Mouse (Mus musculus): ENCODE results near the gene Lsamp. TPM values are rescaled to one million over a fixed set of nuclear protein-coding genes. Genes with fewer than 3 reads are reported as not detected.

The Lsamp gene
- polyA plus RNA-seq, 1 experiment from 2014 or later, result 5.4 TPM

- H3K9me3 ChIP-seq (ENCODE audit: control insufficient read depth, low read length), result no peaks in the 10 kb centered on the region
- no peaks in the 10 kb centered on the region for H3K4me1 ChIP-seq (replicated peaks; ENCODE audit: control insufficient read depth, insufficient read depth, low read length)
- H3K9ac ChIP-seq (ENCODE audit: low read length), result no peak overlapping the region
- H3K4me2 ChIP-seq (ENCODE audit: low read length), result no peak overlapping the region
- no peak for ATAC-seq (replicated peaks; ENCODE audit: low FRiP score, low TSS enrichment, low read depth)
- H3K36me3 ChIP-seq (ENCODE audit: control insufficient read depth, insufficient read depth, low read length), result no peaks in the 10 kb centered on the region
- H3K4me3 ChIP-seq (ENCODE audit: low read depth, low read length), result no peak overlapping the region
- DNase-seq (ENCODE audit: low spot score), result no peak
- WGBS, result 77% methylated on average over 5 of the region's 5 CpGs
- H3K27me3 ChIP-seq (replicated peaks; ENCODE audit: control insufficient read depth, insufficient read depth, low read length), result no peaks in the 10 kb centered on the region
- H3K27ac ChIP-seq (ENCODE audit: low read depth), result no peak overlapping the region
These were observed 487.8 kb downstream of the Lsamp start for GRCm38 (mm10) chr16:40471967-40472366.

DNA sequence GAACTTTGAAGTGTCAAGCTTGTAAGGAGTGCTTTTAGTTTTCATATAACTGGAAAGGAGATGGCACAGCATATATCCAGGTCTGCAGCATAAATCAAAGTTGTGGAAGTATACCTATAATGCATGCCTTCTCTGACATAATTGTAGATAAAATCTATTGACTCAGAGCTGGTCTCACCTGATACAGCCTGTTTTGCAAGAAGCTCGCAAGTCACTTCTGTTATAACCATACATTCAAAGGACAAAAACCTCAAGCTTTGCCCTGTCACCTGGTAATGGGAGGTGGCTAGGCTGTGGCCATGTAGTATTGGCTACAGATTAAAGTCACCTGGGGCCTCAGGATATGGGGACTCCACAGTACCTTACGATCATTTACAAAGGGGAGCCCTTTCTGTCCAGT, 507.4 kb downstream of the Lsamp start:
- no peak overlapping the region for H3K9ac ChIP-seq (ENCODE audit: low read length)
- no peak for DNase-seq (ENCODE audit: low spot score)
- H3K4me3 ChIP-seq (ENCODE audit: low read depth, low read length), result no peak overlapping the region
- H3K27me3 ChIP-seq (replicated peaks; ENCODE audit: control insufficient read depth, insufficient read depth, low read length), result no peaks in the 10 kb centered on the region
- no peak overlapping the region for H3K27ac ChIP-seq (ENCODE audit: low read depth)
- H3K4me1 ChIP-seq (replicated peaks; ENCODE audit: control insufficient read depth, insufficient read depth, low read length), result no peaks in the 10 kb centered on the region
- no peak overlapping the region for H3K4me2 ChIP-seq (ENCODE audit: low read length)
- WGBS, result 86% methylated on average over 2 of the region's 2 CpGs
- no peaks in the 10 kb centered on the region for H3K36me3 ChIP-seq (ENCODE audit: control insufficient read depth, insufficient read depth, low read length)
- no peaks in the 10 kb centered on the region for H3K9me3 ChIP-seq (ENCODE audit: control insufficient read depth, low read length)
- no peak for ATAC-seq (replicated peaks; ENCODE audit: low FRiP score, low TSS enrichment, low read depth)

DNA sequence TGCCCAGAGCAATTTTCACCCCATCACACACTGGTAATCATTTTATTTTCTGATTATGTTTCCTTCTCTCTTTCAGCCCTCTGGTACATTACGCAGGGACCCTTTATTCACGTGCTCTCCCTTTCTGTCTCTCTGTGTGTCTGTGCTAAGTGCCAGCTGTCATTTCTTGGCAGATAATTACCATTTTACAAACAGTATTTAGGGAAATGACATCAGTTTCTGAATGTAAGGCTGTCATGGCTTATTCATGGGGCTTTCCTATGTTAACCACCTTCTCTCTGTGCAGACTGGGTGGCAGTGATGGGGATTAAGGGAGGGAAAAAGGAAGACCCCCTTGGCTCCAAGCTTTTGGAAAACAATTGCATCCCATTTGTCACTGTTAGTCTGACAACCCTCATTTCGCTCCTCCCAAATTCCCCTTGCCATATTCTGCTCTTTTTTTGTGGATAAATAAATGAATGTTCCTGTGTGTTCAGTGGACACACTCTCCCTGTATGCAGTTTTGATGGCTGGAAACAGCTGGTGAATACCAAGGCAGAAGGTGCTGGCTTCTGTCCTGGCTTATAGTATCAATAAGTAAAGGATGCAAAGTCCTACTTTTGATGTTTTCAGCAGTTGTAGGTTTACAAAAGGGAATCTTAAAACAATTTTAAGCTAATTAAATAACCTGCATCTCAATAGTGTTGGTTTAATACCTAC, 520.2 kb downstream of the Lsamp start:
- Histone ChIP-seq H3K27ac (ENCODE audit: low read depth) (no peak overlapping the region), H3K36me3 (ENCODE audit: control insufficient read depth, insufficient read depth, low read length) (no peaks in the 10 kb centered on the region), H3K9ac (ENCODE audit: low read length) (no peak overlapping the region), H3K27me3 (replicated peaks; ENCODE audit: control insufficient read depth, insufficient read depth, low read length) (no peaks in the 10 kb centered on the region), H3K9me3 (ENCODE audit: control insufficient read depth, low read length) (no peaks in the 10 kb centered on the region), H3K4me3 (ENCODE audit: low read depth, low read length) (no peak overlapping the region), H3K4me2 (ENCODE audit: low read length) (no peak overlapping the region), H3K4me1 (replicated peaks; ENCODE audit: control insufficient read depth, insufficient read depth, low read length) (no peaks in the 10 kb centered on the region)
- ATAC-seq (replicated peaks; ENCODE audit: low FRiP score, low TSS enrichment, low read depth) (no peak), DNase-seq (ENCODE audit: low spot score) (no peak)
- 50% methylated on average over 3 of the region's 3 CpGs for WGBS

GRCm38 (mm10) chr16:40509146-40510030, 525.2 kb downstream of the Lsamp start:
- Histone ChIP-seq H3K9ac (ENCODE audit: low read length) (no peak overlapping the region), H3K27me3 (replicated peaks; ENCODE audit: control insufficient read depth, insufficient read depth, low read length) (no peaks in the 10 kb centered on the region), H3K4me1 (replicated peaks; ENCODE audit: control insufficient read depth, insufficient read depth, low read length) (no peaks in the 10 kb centered on the region), H3K36me3 (ENCODE audit: control insufficient read depth, insufficient read depth, low read length) (no peaks in the 10 kb centered on the region), H3K27ac (ENCODE audit: low read depth) (no peak overlapping the region), H3K4me2 (ENCODE audit: low read length) (no peak overlapping the region), H3K9me3 (ENCODE audit: control insufficient read depth, low read length) (no peaks in the 10 kb centered on the region), H3K4me3 (ENCODE audit: low read depth, low read length) (no peak overlapping the region)
- ATAC-seq (replicated peaks; ENCODE audit: low FRiP score, low TSS enrichment, low read depth) (no peak), DNase-seq (ENCODE audit: low spot score) (no peak)
- 84% methylated on average over 7 of the region's 7 CpGs for WGBS

- Histone ChIP-seq H3K9me3 (ENCODE audit: control insufficient read depth, low read length) (no peaks in the 10 kb centered on the region), H3K27ac (ENCODE audit: low read depth) (no peak overlapping the region), H3K27me3 (replicated peaks; ENCODE audit: control insufficient read depth, insufficient read depth, low read length) (no peaks in the 10 kb centered on the region), H3K4me1 (replicated peaks; ENCODE audit: control insufficient read depth, insufficient read depth, low read length) (no peaks in the 10 kb centered on the region), H3K4me3 (ENCODE audit: low read depth, low read length) (no peak overlapping the region), H3K4me2 (ENCODE audit: low read length) (no peak overlapping the region), H3K9ac (ENCODE audit: low read length) (no peak overlapping the region), H3K36me3 (ENCODE audit: control insufficient read depth, insufficient read depth, low read length) (no peaks in the 10 kb centered on the region)
- DNase-seq (ENCODE audit: low spot score) (no peak), ATAC-seq (replicated peaks; ENCODE audit: low FRiP score, low TSS enrichment, low read depth) (no peak)
- 11% methylated on average over 1 of the region's 1 CpGs for WGBS
These were observed 552.6 kb downstream of the Lsamp start for GRCm38 (mm10) chr16:40536754-40537153.

DNA sequence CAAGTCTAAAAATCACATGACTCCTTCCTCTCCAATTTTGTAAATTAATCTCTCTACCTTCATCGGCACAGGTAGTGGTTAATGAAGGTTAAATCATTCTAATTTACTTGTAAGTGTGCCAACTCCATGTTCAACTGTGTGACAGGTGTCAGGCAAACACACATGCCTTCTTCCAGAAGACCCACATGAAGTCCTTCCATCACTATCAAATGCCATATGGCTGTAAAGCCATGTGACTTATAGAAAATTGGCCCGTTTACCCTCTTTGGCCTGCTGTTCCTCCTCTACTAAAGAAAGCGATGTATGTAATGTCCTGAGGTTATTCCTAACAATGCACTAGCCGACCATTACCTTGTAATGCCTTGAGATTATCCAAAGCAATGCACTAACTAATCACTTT, 565.5 kb downstream of the Lsamp start:
- no peaks in the 10 kb centered on the region for H3K4me1 ChIP-seq (replicated peaks; ENCODE audit: control insufficient read depth, insufficient read depth, low read length)
- 85% methylated on average over 4 of the region's 4 CpGs for WGBS
- no peak overlapping the region for H3K9ac ChIP-seq (ENCODE audit: low read length)
- H3K4me3 ChIP-seq (ENCODE audit: low read depth, low read length), result no peak overlapping the region
- no peaks in the 10 kb centered on the region for H3K36me3 ChIP-seq (ENCODE audit: control insufficient read depth, insufficient read depth, low read length)
- H3K27me3 ChIP-seq (replicated peaks; ENCODE audit: control insufficient read depth, insufficient read depth, low read length), result no peaks in the 10 kb centered on the region
- H3K4me2 ChIP-seq (ENCODE audit: low read length), result no peak overlapping the region
- no peak for DNase-seq (ENCODE audit: low spot score)
- ATAC-seq (replicated peaks; ENCODE audit: low FRiP score, low TSS enrichment, low read depth), result no peak
- no peak overlapping the region for H3K27ac ChIP-seq (ENCODE audit: low read depth)
- H3K9me3 ChIP-seq (ENCODE audit: control insufficient read depth, low read length), result no peaks in the 10 kb centered on the region

DNA sequence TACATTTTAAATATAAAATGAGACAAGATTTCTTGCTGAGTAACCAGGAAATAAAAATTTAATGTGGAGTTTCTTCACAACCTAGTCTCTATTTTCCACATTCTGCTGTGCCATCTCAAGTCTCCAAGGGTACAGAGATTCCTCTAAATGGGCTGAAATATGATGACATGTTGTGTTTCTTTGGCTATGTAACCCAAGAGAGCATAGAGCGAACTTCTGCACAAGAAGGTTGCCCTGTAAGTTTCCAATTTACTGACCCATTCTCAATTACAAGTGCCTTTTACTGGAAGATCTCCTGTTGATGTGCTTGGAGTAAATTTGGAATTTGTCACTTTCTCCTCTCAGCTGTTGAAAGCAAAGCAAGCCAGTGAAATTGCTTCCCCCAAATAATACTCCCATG, 571.4 kb downstream of the Lsamp start:
- ATAC-seq (replicated peaks; ENCODE audit: low FRiP score, low TSS enrichment, low read depth) (no peak), DNase-seq (ENCODE audit: low spot score) (no peak)
- H3K27ac ChIP-seq (ENCODE audit: low read depth), result no peak overlapping the region
- no peaks in the 10 kb centered on the region for H3K27me3 ChIP-seq (replicated peaks; ENCODE audit: control insufficient read depth, insufficient read depth, low read length)
- 88% methylated on average over 1 of the region's 1 CpGs for WGBS
- no peaks in the 10 kb centered on the region for H3K9me3 ChIP-seq (ENCODE audit: control insufficient read depth, low read length)
- no peak overlapping the region for H3K4me3 ChIP-seq (ENCODE audit: low read depth, low read length)
- no peaks in the 10 kb centered on the region for H3K36me3 ChIP-seq (ENCODE audit: control insufficient read depth, insufficient read depth, low read length)
- H3K4me1 ChIP-seq (replicated peaks; ENCODE audit: control insufficient read depth, insufficient read depth, low read length), result no peaks in the 10 kb centered on the region
- H3K4me2 ChIP-seq (ENCODE audit: low read length), result no peak overlapping the region
- no peak overlapping the region for H3K9ac ChIP-seq (ENCODE audit: low read length)

DNA sequence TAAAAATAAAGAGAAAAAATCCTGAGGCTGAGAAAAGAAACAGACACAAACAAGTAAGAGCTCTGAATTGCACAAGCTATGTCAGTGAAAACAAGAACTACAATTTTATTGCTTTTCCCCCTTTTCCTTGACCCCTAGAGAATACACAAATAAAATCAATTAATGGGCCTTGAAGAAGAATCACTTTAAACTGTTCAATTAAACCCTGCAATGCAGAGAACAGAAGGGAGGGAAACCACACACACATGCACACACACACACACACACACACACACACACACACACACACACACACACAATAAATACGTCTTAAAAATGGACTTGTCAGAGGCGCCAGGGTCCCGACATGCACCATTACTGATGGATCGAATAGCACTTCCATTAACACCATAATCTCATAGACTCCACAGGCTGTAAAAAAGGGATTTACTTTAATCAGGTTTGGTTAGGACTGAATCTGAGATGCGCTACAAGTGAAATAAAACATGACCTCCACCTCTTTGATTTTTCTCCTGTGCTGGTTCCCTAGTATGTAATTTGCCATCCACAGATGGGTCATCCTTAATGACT, 573.6 kb downstream of the Lsamp start:
- WGBS, result 76% methylated on average over 5 of the region's 5 CpGs
- no peaks in the 10 kb centered on the region for H3K27me3 ChIP-seq (replicated peaks; ENCODE audit: control insufficient read depth, insufficient read depth, low read length)
- no peak overlapping the region for H3K4me3 ChIP-seq (ENCODE audit: low read depth, low read length)
- H3K4me2 ChIP-seq (ENCODE audit: low read length), result no peak overlapping the region
- no peak overlapping the region for H3K9ac ChIP-seq (ENCODE audit: low read length)
- H3K27ac ChIP-seq (ENCODE audit: low read depth), result no peak overlapping the region
- ATAC-seq (replicated peaks; ENCODE audit: low FRiP score, low TSS enrichment, low read depth) (no peak), DNase-seq (ENCODE audit: low spot score) (no peak)
- H3K4me1 ChIP-seq (replicated peaks; ENCODE audit: control insufficient read depth, insufficient read depth, low read length), result no peaks in the 10 kb centered on the region
- H3K9me3 ChIP-seq (ENCODE audit: control insufficient read depth, low read length), result no peaks in the 10 kb centered on the region
- no peaks in the 10 kb centered on the region for H3K36me3 ChIP-seq (ENCODE audit: control insufficient read depth, insufficient read depth, low read length)
